Mouse (Mus musculus): ENCODE results near the gene Cd2ap. TPM values are rescaled to one million over a fixed set of nuclear protein-coding genes. Genes with fewer than 3 reads are reported as not detected.

Cd2ap gene
- total and polyA plus RNA-seq, 3 experiments, result 10.7 to 14.3 TPM; not detected in 1

GRCm38 (mm10) chr17:42887282-42887707 is 10.8 kb upstream of the Cd2ap start:
- H3K79me2 ChIP-seq (ENCODE audit: control insufficient read depth, insufficient read depth, low read length, poor library complexity), result no peaks in the 10 kb centered on the region
- TF ChIP-seq RCOR1 (IDR thresholded peaks at IDR 0.05; ENCODE audit: low read depth, low read length) (no peak), SIN3A (IDR thresholded peaks at IDR 0.05; ENCODE audit: low read length) (no peak), ZMIZ1 (IDR thresholded peaks at IDR 0.05; ENCODE audit: low read depth, low read length) (no peak), MAX (IDR thresholded peaks at IDR 0.05; ENCODE audit: low read length) (no peak), HCFC1 (IDR thresholded peaks at IDR 0.05; ENCODE audit: low read depth, low read length) (no peak), MAZ (IDR thresholded peaks at IDR 0.05; ENCODE audit: low read depth, low read length) (no peak), ZC3H11A (IDR thresholded peaks at IDR 0.05; ENCODE audit: low read depth, low read length) (no peak), EP300 (IDR thresholded peaks at IDR 0.05; ENCODE audit: low read depth in 1 of 2, low read length in 2 of 2) (no peak), MEF2A (IDR thresholded peaks at IDR 0.05; ENCODE audit: extremely low read depth, insufficient replicate concordance, low read depth, low read length, poor library complexity, severe bottlenecking) (no peak), MYC (IDR thresholded peaks at IDR 0.05; ENCODE audit: low read depth, low read length) (no peak), BHLHE40 (IDR thresholded peaks at IDR 0.05; ENCODE audit: borderline replicate concordance, low read depth, low read length) (no peak), ZKSCAN1 (IDR thresholded peaks at IDR 0.05; ENCODE audit: low read depth, low read length) (no peak), TBP (IDR thresholded peaks at IDR 0.05; ENCODE audit: low read depth, low read length) (no peak), RAD21 (IDR thresholded peaks at IDR 0.05; ENCODE audit: low read depth, low read length) (no peak), SMC3 (IDR thresholded peaks at IDR 0.05; ENCODE audit: low read depth, low read length) (no peak), GATA1 (IDR thresholded peaks at IDR 0.05; ENCODE audit: low read depth, low read length) (no peak), TCF12 (IDR thresholded peaks at IDR 0.05; ENCODE audit: low read depth, low read length) (no peak), TAL1 (IDR thresholded peaks at IDR 0.05; ENCODE audit: low read length) (no peak), ETS1 (IDR thresholded peaks at IDR 0.05; ENCODE audit: low read depth, low read length) (no peak), UBTF (IDR thresholded peaks at IDR 0.05; ENCODE audit: borderline replicate concordance, insufficient read depth, low read depth, low read length) (no peak)
- H3K27me3 ChIP-seq (ENCODE audit: control insufficient read depth in 1 of 2, insufficient read depth in 2 of 2, low read length in 2 of 2), result no peaks in the 10 kb centered on the region
- H3K27ac ChIP-seq (ENCODE audit: control insufficient read depth, low read depth, low read length), result no peak overlapping the region
- DNase-seq (ENCODE audit: low read depth, low spot score), result no peak
- H3K36me3 ChIP-seq (ENCODE audit: control insufficient read depth in 1 of 2, insufficient read depth in 2 of 2, low read length in 2 of 2), result no peaks in the 10 kb centered on the region
- peaks cover 0 to 10% of the 10 kb centered on the region in 2 experiments; a peak in 2 of 4 replicates for H3K4me1 ChIP-seq (ENCODE audit: control insufficient read depth in 1 of 2, insufficient read depth in 2 of 2, low read length in 2 of 2)
- H3K9ac ChIP-seq (ENCODE audit: control insufficient read depth, low read depth, low read length, poor library complexity, severe bottlenecking), result no peak overlapping the region
- H3K9me3 ChIP-seq (replicated peaks; ENCODE audit: insufficient read depth, low read length), result no peaks in the 10 kb centered on the region
- no peak overlapping the region for H3K4me3 ChIP-seq (ENCODE audit: control insufficient read depth in 1 of 2, insufficient read depth in 1 of 2, low read depth in 2 of 2, low read length in 2 of 2)

GRCm38 (mm10) chr17:42885091-42885501 is 8.6 kb upstream of the Cd2ap start:
- Histone ChIP-seq H3K9ac (ENCODE audit: control insufficient read depth, low read depth, low read length, poor library complexity, severe bottlenecking) (no peak overlapping the region), H3K79me2 (ENCODE audit: control insufficient read depth, insufficient read depth, low read length, poor library complexity) (no peaks in the 10 kb centered on the region), H3K4me1 (ENCODE audit: control insufficient read depth in 1 of 2, insufficient read depth in 2 of 2, low read length in 2 of 2) (peaks cover 0 to 10% of the 10 kb centered on the region in 2 experiments; a peak in 2 of 4 replicates), H3K36me3 (ENCODE audit: control insufficient read depth in 1 of 2, insufficient read depth in 2 of 2, low read length in 2 of 2) (no peaks in the 10 kb centered on the region), H3K27me3 (ENCODE audit: control insufficient read depth in 1 of 2, insufficient read depth in 2 of 2, low read length in 2 of 2) (no peaks in the 10 kb centered on the region), H3K4me3 (ENCODE audit: control insufficient read depth in 1 of 2, insufficient read depth in 1 of 2, low read depth in 2 of 2, low read length in 2 of 2) (no peak overlapping the region), H3K9me3 (replicated peaks; ENCODE audit: insufficient read depth, low read length) (no peaks in the 10 kb centered on the region), H3K27ac (ENCODE audit: control insufficient read depth, low read depth, low read length) (no peak overlapping the region)
- DNase-seq (ENCODE audit: low read depth, low spot score), result no peak
- TF ChIP-seq TBP (IDR thresholded peaks at IDR 0.05; ENCODE audit: low read depth, low read length), result no peak
- no peak for TF ChIP-seq MYB (IDR thresholded peaks at IDR 0.05; ENCODE audit: low read depth, low read length)
- no peak for TF ChIP-seq MAFK (IDR thresholded peaks at IDR 0.05; ENCODE audit: borderline replicate concordance, low read depth, low read length)
- no peak for TF ChIP-seq CTCF (IDR thresholded peaks at IDR 0.05 in 2 of 3, conservative IDR thresholded peaks at IDR 0.05 in 1 of 3; ENCODE audit: control insufficient read depth in 1 of 3, insufficient read depth in 1 of 3, low read depth in 2 of 3, low read length in 3 of 3, poor library complexity in 1 of 3, severe bottlenecking in 1 of 3)
- TF ChIP-seq RCOR1 (IDR thresholded peaks at IDR 0.05; ENCODE audit: low read depth, low read length), result no peak
- TF ChIP-seq MXI1 (IDR thresholded peaks at IDR 0.05; ENCODE audit: low read depth, low read length), result no peak
- TF ChIP-seq MYC (IDR thresholded peaks at IDR 0.05; ENCODE audit: low read depth, low read length), result no peak
- no peak for TF ChIP-seq USF2 (IDR thresholded peaks at IDR 0.05; ENCODE audit: borderline replicate concordance in 1 of 2, insufficient read depth in 1 of 2, low read depth in 1 of 2, low read length in 2 of 2)
- no peak for TF ChIP-seq BHLHE40 (IDR thresholded peaks at IDR 0.05; ENCODE audit: borderline replicate concordance, low read depth, low read length)
- no peak for TF ChIP-seq EP300 (IDR thresholded peaks at IDR 0.05; ENCODE audit: low read depth in 1 of 2, low read length in 2 of 2)
- TF ChIP-seq E2F4 (IDR thresholded peaks at IDR 0.05; ENCODE audit: borderline replicate concordance, low read depth, low read length), result no peak
- no peak for TF ChIP-seq MAZ (IDR thresholded peaks at IDR 0.05; ENCODE audit: low read depth, low read length)
- TF ChIP-seq ETS1 (IDR thresholded peaks at IDR 0.05; ENCODE audit: low read depth, low read length), result no peak
- no peak for TF ChIP-seq POLR2AphosphoS5 (IDR thresholded peaks at IDR 0.05; ENCODE audit: borderline replicate concordance, low read depth, low read length)
- no peak for TF ChIP-seq KAT2A (conservative IDR thresholded peaks at IDR 0.05; ENCODE audit: low read depth, low read length)

Data from MEL (cell line).